Mouse (Mus musculus) adrenal gland, adult (tissue): ENCODE measurements around the gene Xrn2.
"Not testable (repeated sequence)": the region's sequence is repeated elsewhere in the genome, so short reads cannot be mapped to it uniquely, and the experiment has no call there.

ENCODE experiments used
- DNase-seq, 2 experiments: peaks; one replicate each; pipeline ENCODE4 v3.0.0; 2022 to 2023; ENCODE audit warnings: low spot score in 1 of 2; ENCODE audit not compliant: inconsistent age in 2 of 2

Gene Xrn2

DNA sequence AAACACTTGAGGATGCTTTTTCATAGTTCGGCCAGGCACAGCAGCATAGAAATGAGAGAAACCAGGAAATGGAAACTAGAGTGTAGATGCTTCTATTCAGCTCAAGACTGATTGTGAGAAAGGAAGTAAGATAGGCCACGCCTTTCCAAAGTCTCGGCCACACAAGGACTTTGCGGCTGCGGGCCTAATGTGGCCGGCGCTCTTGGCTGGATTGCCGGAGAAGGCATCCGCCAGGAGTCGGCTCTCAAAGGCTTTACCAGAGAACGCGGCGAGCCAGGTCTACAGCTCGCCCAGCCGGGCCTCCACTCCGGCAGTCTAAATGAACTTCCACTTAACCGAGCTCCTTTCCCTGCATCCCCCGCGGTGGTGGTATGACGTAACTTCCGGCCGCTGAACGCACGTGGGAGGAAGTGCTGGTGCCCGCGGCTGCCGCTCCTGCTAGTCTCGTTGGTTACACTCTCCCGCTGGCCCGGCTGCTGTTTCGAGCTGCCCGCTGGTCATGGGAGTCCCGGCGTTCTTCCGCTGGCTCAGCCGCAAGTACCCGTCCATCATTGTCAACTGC is at the start of gene Xrn2:
Gene Xrn2 (plus strand): TSS at position 374 of the 562 bp plus-strand sequence.
- peak; percentile 97 to 99 for DNase-seq

DNA sequence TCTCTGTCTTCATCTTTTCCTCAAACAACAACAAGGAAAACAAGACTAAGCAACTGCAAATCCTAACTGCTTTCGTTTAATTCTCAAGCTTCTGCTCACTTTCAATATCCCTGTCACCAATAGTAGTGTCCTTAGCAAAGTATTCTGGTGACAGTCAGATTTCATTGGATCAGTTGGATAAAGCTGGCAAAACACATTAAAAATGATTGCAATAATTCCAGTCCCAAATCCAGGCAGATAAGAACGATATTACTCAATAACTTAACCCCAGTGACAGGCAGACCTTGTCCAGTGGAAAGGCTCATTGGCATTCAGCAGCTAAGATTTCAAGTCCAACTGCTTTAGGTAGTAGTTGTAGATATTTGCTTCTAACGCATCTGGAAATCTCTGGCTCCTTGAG is 37.8 kb upstream of the Xrn2 start:
- DNase-seq: peak in 1 of 2 experiments; percentile 66

DNA sequence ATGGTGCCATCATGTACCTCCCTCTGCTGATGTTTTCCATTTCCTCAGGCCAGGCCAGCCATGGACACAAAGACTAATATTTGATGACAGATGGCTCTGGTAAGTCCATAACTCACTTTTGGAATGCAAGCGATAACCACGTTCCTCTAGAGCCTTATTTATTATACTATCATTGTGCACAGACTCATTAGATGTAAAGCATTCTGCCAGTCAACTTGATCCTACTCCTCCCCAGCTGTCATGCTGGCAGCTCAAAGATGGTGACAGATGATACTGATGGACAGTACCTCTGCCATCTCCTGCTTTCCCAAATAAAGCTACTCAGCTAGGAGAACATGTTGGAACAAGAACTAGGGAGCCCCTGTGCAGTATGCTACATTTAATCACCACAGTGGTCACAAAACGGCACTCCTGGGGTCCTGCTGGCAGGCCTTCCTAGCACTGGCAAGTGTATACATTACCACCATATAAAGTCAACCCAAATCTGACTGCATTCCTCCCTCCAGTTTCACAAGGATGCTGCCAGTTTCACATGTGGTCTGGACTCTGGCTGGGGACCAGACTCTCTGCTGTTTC is 37.3 kb upstream of the Xrn2 start:
- no peak for DNase-seq

DNA sequence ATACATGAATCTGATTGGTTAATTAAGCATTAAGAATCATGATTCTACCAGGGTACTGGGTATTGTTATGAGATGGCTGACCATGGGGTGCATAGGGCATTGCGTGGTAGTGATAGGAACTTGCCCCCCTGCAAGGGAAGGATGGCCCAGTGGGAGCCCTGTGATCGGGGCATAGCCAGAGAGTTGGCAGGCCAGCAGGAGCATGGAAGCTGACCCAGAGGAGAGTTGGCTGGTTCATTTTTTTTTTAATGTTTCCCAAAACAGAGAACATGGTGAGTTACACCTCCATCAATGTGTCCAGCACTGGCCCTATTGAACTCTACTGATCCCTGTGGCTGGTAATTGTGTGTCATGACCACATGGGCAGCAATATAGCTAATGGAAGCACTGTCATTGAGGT is 30.0 kb upstream of the Xrn2 start:
- DNase-seq: no peak

GRCm38 (mm10) chr2:146984831-146985230 is 28.0 kb upstream of the Xrn2 start:
- DNase-seq: peak; percentile 31 to 77

DNA sequence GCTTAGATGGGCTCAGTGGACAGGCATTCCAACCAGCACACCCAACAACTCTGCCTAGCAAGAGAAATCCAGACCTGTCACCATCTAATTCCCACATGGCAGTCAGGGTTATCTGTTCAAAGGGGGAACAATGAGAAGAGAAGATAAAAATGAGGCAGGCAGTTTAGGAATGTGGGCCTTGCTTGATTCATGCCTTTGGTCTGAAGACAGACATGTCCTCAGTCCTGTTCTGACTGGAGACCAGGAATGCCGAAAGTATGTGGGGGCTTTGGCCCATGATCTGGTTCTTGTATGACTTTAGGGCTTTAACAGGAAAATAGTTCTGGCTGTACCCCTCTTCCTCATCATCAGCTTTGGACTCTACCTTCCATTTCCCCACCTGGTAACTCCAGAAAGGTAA is 27.0 kb upstream of the Xrn2 start:
- peak; percentile 8 to 34 for DNase-seq

DNA sequence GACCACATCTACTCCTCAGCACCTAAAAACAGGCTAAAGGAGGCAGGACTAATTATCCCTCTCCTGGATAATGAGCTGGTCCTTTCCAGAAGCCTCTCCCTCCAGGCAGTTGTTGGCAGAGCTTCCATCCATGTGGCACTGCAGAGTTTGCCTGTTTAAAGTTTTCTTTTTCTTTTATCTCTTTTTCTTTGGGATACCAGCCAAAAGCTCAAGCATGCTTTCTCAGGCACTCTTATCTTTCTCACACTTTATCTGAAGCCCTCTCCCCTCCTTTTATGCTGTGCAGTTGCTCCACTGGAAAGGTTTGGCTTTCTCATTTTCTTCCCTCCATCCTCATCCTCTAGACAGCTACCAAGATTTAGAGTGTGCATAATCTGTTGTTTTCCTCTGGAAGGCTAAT is 26.4 kb upstream of the Xrn2 start:
- DNase-seq: no peak

DNA sequence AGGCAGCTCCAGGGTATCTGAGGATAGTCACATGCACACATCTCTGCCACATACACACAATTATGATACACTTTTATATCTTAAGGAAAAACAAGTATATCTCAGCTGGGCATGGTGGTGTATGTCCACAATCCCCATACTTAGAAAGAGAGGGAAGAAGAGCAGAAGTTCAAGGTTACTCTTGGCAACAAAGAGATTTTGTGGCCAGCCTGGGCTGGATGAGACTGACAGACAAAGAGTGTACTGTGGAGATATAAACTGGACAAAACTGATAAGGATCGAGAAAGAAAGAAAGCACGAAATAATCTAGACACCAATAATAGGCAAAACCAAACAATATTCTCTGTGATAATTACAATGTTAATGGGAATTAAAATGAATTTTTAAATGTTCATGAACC is 5.5 kb upstream of the Xrn2 start:
- no peak for DNase-seq

GRCm38 (mm10) chr2:147009084-147009483 is 3.7 kb upstream of the Xrn2 start:
- DNase-seq: no peak

DNA sequence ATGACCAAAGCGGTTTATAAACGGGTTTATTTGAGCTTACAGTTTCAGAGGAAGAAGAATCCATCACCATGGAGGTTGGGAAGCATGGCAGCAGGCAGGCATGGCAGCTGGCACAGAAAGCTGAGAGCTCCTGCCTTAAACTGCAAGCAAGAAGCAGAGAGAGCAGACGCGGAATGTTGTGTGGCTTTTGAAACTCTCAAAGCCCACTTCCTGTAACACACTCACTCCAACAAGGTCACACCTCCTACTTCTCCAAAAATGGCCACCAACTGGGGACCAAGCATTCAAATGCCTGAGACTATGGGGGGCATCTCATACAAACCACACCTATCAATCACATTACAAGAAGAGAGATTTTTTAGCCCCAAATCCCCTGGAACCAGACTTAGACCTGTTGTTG is 2.7 kb upstream of the Xrn2 start:
- DNase-seq: no peak

DNA sequence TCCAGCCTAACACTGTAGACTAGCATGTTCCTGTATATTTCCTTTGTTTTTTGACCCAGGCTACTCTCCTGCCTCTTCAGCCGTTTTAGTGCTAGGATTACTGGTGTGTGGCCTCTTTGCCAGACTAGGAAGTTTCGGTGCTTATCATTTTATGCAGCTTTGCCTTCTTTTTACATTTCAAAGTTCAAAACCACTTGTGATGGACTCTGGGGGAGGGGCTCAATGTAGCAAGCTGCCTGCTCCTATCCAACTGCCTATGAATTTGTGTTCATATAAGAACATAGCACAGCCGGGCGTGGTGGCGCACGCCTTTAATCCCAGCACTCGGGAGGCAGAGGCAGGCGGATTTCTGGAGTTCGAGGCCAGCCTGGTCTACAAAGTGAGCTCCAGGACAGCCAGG is 1.8 kb upstream of the Xrn2 start:
- no peak for DNase-seq

GRCm38 (mm10) chr2:147011474-147012140 is 1.2 kb upstream of the Xrn2 start:
- peak; percentile 27 to 71 for DNase-seq

DNA sequence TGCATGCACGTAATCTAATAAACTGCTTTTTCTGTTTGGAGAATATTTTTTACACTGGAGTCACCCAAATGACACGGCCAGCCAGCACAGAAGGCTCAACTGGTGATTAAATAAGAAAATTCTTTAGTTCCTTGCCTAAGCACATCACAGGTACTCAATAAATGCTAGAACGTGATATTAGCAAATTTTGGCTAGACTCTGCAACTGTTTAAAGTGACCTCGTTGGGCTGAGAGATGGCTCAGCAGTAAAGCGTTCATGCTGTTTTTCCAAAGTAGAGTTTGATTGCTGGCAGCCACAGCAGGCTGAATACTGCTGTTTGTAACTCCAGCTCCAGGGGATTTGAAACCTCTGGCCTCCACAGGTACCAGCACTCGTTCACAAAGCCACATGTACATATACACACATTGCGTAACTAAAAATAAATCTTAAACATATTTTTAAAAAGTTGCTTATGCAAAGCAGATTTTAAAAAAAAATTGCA is 614 bp upstream of the Xrn2 start:
- no peak for DNase-seq

DNA sequence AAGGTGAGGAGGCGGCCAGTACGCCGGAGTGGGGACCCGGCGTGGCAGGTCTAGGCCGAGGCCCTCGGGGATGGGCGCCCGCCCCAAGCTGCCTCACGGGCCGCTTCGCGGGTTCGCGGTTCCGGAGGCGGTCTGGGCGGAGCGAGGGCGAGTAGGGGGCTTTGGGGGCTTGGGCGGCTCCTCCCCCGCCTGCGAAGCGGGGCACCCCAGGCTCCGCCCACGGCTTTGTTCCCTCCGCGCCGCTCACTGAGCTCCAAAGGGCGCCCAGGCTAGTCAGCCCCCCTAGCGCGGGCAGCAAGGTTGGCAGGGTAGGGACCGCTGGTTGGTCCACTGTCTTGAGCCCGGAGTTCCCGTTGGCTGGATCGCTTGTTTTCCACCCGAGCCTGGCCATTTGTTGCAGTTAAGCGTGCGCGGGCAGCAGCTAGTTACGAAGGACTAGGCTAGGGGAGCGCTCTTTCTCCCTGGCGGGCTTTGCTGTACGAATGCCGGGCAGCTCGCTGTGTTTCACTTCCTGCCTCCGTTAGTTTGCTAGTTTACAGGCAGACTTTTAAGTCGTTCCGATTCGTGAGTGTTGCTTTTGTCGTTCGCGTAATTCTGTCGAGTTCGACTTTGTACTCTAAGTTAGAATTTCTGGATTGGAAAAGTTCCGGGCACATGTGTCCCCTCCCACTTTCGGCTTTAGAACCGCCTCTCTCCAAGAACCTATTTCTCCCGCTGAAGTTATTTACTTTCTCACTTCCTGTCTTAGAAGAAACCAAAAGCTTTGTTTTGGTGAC is 586 bp downstream of the Xrn2 start:
- DNase-seq: peak in 1 of 2 experiments; percentile 88

GRCm38 (mm10) chr2:147014101-147014886 is 1.5 kb downstream of the Xrn2 start:
- DNase-seq: peak in 1 of 2 experiments; percentile 61

DNA sequence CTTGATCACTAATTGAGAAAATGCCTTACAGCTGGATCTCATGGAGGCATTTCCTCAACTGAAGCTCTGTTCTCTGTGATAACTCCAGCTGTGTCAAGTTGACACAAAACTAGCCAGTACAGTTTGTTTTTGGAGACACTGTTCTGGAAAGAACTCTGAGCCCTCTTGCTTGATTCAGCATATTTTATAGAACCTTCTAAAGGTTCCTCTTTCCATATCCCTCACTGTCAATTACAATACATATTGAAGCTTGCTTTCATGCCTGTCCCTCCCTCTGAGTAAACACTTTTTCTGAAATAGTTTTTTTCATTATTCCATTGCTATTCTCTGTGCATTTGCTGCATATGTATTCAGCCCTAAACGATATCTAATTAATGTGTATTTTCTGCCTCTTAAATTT is 9.2 kb downstream of the Xrn2 start:
- not testable (repeated sequence) for DNase-seq

DNA sequence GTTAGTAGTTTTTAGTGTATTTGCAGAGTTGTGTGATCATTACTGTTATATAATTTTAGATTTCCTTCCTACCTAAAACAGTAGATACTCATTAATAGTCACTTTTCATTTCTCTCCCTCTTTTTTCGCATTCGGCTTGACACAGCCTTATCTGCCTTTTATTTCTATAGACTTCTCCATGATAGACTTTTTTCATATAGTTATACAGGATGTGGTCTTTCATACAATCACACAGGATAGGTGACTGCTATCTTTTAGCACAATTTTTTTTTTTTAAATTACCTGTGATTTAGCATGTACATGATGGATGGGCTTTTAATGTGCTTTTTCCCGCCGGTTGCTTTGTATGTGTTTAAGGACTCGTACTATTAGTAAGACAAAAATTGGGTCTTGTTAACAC is 10.3 kb downstream of the Xrn2 start:
- DNase-seq: no peak

DNA sequence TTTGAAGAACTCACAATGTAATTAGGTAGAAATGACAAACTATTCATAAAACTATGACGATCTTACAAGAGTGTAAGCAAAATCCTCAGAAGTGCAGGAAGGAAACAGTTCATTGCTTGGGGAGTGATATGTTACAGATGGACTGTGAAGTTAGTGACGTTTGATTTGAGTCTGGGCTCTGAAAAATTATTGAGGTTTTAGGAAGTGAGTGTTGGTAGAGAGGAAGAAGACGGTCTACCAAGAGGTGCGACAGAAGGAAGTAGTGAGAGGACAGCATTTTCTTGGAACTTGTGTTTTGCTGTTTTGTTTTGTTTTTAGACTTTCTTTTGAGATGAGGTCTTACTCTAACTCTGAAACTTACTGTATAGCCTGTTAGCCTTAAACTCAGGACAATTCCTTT is 10.8 kb downstream of the Xrn2 start:
- no peak for DNase-seq

- no peak for DNase-seq
Observed at GRCm38 (mm10) chr2:147033065-147033464, 20.3 kb downstream of the Xrn2 start.

- no peak for DNase-seq
Observed at GRCm38 (mm10) chr2:147035864-147036263, 23.1 kb downstream of the Xrn2 start.

DNA sequence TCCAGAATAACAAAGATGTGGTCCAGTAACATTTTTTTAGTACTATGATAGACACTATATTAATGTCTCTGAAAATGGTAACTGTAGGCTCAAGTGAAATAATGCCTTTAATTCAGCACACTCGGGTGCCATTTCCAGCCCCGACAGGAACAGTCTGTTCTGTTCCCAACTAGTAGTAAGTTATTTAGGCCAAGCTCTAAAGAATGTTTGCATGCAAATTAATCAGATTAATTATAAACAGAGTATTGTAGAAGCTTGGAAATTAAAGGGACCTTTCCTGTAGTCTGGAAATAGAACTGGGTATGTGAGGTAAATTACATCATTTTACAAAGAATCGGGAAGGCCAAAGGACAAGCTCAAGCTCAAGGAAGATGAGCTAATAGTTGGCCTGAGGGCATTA is 34.3 kb downstream of the Xrn2 start:
- DNase-seq: no peak
